Mouse (Mus musculus) bone marrow, adult 2 months (tissue): Measurements from ENCODE around the gene Sbno1. TPM values are rescaled to one million over a fixed set of nuclear protein-coding genes. Genes with fewer than 3 reads are reported as not detected.
A peak's percentile ranks its signal among the peaks of the same experiment; 100 is the strongest.

ENCODE experiments used
- H3K27ac ChIP-seq: fragments of 200-500 bp; 2 replicates; pipeline ENCODE4 v1.5.1; 2012; ENCODE audit warnings: low read depth, mild to moderate bottlenecking, control low read depth, inconsistent platforms, low read length; ENCODE audit not compliant: control insufficient read depth, poor library complexity, insufficient read depth
- H3K4me1 ChIP-seq: fragments of 200-500 bp; 2 replicates; pipeline ENCODE4 v1.6.1; 2011; ENCODE audit warnings: low read length; ENCODE audit not compliant: control insufficient read depth, insufficient read depth
- H3K4me3 ChIP-seq: fragments of 200-500 bp; replicated peaks from 2 replicates; pipeline ENCODE3; 2011; ENCODE audit warnings: mild to moderate bottlenecking, low read depth, low read length, control low read depth; ENCODE audit not compliant: control insufficient read depth
- CTCF ChIP-seq: fragments of 200-500 bp; IDR thresholded peaks from 2 replicates; pipeline ENCODE4 v1.5.1; 2011; ENCODE audit warnings: low read length, control low read depth; ENCODE audit not compliant: control insufficient read depth, insufficient read depth
- POLR2A ChIP-seq: fragments of 200-500 bp; IDR thresholded peaks from 2 replicates; pipeline ENCODE4 v1.6.1; 2011; ENCODE audit warnings: low read depth, mild to moderate bottlenecking, control low read depth, low read length, borderline replicate concordance; ENCODE audit not compliant: control insufficient read depth
- WGBS: fragments of 180-500 bp; shearing (Covaris S2); methylation state at CpG from one replicate; pipeline ENCODE4 v1.1.7; 2018; 5-methylcytosine and 5-hydroxymethylcytosine counted together
- polyA plus RNA-seq: library from polyadenylated mRNA; stranded (reverse); fragments of >200 nt; gene quantifications from 2 replicates; pipeline ENCODE4 v1.2.4, GENCODE M21; 2011; ENCODE audit warnings: low replicate concordance; ENCODE audit not compliant: missing spikeins, insufficient read depth, insufficient read length

Sbno1 gene
- polyA plus RNA-seq, 1 experiment = 50.4 TPM

DNA sequence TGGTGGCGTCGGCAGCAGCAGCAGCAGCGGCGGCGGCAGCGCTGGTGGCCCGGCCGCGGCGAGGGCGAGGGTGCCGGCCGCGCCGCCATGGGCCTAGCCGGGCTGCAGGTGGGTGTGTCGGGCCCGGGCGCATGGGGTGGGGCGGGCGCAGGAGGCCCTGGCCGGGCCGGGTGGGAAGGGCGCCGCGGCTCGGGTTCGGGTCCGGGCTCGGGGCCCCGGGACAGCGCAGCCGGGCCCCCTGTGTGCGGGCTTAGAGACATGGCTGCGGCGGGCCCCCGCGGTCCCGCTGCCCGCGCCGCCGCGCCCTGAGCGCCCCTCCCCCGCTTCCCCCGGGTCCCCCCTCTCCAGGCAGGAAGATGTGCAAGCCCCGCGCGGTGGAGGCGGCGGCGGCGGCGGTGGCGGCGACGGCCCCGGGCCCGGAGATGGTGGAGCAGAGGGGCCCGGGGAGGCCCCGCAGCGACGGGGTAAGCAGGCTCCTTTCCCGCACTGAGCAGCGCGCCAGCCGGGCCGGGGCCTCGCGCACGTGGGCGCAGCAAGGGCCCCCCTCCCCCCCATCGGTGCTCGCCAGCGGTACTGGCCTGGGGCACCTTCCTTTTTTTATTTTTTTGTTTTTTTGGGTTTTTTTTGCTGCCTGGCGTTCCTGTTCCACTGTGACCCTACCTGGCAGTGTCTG is 20.0 kb upstream of the Sbno1 start:
- H3K4me3 ChIP-seq = peak overlapping the region; percentile 82
- H3K27ac ChIP-seq = peak overlapping the region; percentile 92
- WGBS = 6% methylated on average over 75 of the region's 77 CpGs
- TF ChIP-seq CTCF (no peak), POLR2A (no peak)
- H3K4me1 ChIP-seq = peaks cover 13% of the 10 kb centered on the region

- H3K27ac ChIP-seq = peak overlapping the region; percentile 92
- peaks cover 13% of the 10 kb centered on the region for H3K4me1 ChIP-seq
- 8% methylated on average over 66 of the region's 66 CpGs for WGBS
Observed at GRCm38 (mm10) chr5:124444661-124445561, 19.1 kb upstream of the Sbno1 start.

GRCm38 (mm10) chr5:124444208-124444607 is 18.4 kb upstream of the Sbno1 start:
- 61% methylated on average over 3 of the region's 3 CpGs for whole genome bisulfite sequencing
- Histone ChIP-seq H3K4me3 (no peak overlapping the region), H3K27ac (peak overlapping the region; percentile 92; the same call in 1 of the 2 replicates), H3K4me1 (peaks cover 12% of the 10 kb centered on the region)
- TF ChIP-seq POLR2A = no peak
- TF ChIP-seq CTCF = no peak

More at GRCm38 (mm10) chr5:124444661-124445561, 19.1 kb upstream of the Sbno1 start:
- TF ChIP-seq CTCF = no peak
- peak; percentile 76; the same call in 1 of the 2 replicates for TF ChIP-seq POLR2A
- H3K4me3 ChIP-seq = peak overlapping the region; percentile 71

- WGBS = 16% methylated on average over 2 of the region's 2 CpGs
- TF ChIP-seq POLR2A (no peak), CTCF (no peak)
- peak overlapping the region; percentile 73 for H3K27ac ChIP-seq
- H3K4me1 ChIP-seq = peaks cover 10% of the 10 kb centered on the region
- H3K4me3 ChIP-seq = no peak overlapping the region
Observed at GRCm38 (mm10) chr5:124442628-124443027, 16.8 kb upstream of the Sbno1 start.

GRCm38 (mm10) chr5:124440094-124440701 is 14.4 kb upstream of the Sbno1 start:
- H3K4me1 ChIP-seq = peaks cover 10% of the 10 kb centered on the region
- peak overlapping the region; percentile 99 for H3K4me3 ChIP-seq
- under 1% methylated on average over 30 of the region's 30 CpGs for WGBS
- peak overlapping the region; percentile 93 for H3K27ac ChIP-seq
- TF ChIP-seq POLR2A (no peak), CTCF (peak; percentile 52)

DNA sequence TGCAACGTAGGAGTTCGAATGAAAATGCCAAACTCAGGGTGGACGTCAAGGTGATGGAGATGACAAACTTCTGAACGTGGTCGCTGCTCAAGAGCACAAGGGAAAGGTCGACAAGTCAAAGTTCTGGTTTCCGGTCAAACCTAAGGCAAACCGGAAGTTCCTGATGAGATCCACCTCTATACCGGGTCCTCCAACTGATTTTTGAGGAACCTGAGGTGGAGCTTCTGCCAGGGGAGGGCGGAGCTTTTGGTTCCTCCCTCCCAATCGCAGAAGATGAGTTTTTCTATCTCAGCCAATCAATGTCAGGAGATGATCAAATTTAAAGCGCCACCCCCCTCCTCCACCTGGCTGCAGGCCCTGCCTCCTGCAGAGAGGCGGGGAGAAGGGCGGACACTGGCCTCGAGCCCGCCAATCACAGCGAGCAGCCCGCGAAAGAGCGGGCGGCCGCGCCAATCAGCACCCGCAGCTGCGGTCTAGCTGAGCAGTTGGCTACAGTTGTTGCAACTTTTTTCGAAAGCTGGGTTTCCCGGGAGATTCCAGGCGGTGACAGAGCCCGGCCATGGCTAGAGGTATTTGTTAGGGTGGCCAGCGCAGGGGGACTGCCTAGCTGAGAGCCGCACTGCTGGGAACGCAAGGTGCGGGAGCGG is 13.8 kb upstream of the Sbno1 start, which contains the start of gene Kmt5a:
Kmt5a (plus strand) TSS at position 484 of the 647 bp plus-strand sequence.
- H3K27ac ChIP-seq = peak within 1 kb of the TSS; percentile 93
- peak within 1 kb of the TSS; percentile 99 for H3K4me3 ChIP-seq
- H3K4me1 ChIP-seq = peaks cover 7% of the 10 kb centered on the region
- TF ChIP-seq POLR2A (peak; percentile 50; the same call in 1 of the 2 replicates), CTCF (no peak; the same call in 1 of the 2 replicates)
- WGBS = under 1% methylated on average over 34 of the region's 34 CpGs

GRCm38 (mm10) chr5:124438746-124439145 is 12.9 kb upstream of the Sbno1 start:
- Histone ChIP-seq H3K27ac (peak overlapping the region; percentile 50), H3K4me3 (peak overlapping the region; percentile 29), H3K4me1 (peaks cover 6% of the 10 kb centered on the region)
- TF ChIP-seq CTCF = no peak
- no peak for TF ChIP-seq POLR2A
- 61% methylated on average over 5 of the region's 5 CpGs for WGBS
